Mouse (Mus musculus) E14TG2a.4 (cell line): ENCODE measurements around the gene Fbn1.

Experiments
- CTCF ChIP-seq: conservative IDR thresholded peaks from 2 replicates; pipeline ENCODE4 v1.5.1; 2014; ENCODE audit warnings: low read length
- NANOG ChIP-seq: IDR thresholded peaks from 2 replicates; pipeline ENCODE4 v1.6.1; 2014; ENCODE audit warnings: borderline replicate concordance, low read length, mixed read lengths

- TF ChIP-seq CTCF = peak; percentile 45
- TF ChIP-seq NANOG = no peak
These were observed 48.0 kb upstream of the Fbn1 start for GRCm38 (mm10) chr2:125555830-125556229.
